Mouse (Mus musculus) frontal cortex, adult 2 months (tissue): ENCODE data around the gene Abhd11. TPM values are rescaled to one million over a fixed set of nuclear protein-coding genes. Genes with fewer than 3 reads are reported as not detected.
"Not testable (repeated sequence)": the region's sequence is repeated elsewhere in the genome, so short reads cannot be mapped to it uniquely, and the experiment has no call there.

Experiments
- DNase-seq, 2 experiments: peaks; one replicate each; pipeline ENCODE4 v3.0.0; 2022; ENCODE audit warnings: low spot score in 1 of 2; ENCODE audit errors: extremely low spot score in 1 of 2
- polyA plus RNA-seq: library from polyadenylated mRNA; depleted of rRNA; stranded (reverse); fragments of >200 nt; gene quantifications from 2 replicates; pipeline ENCODE4 v1.2.3, GENCODE M21; 2012

Gene Abhd11
- polyA plus RNA-seq, 1 experiment, result 68.4 TPM

GRCm38 (mm10) chr5:135023344-135024173, 14.6 kb downstream of the Abhd11 start, which contains the start of gene Stx1a:
Stx1a (plus strand) TSS chr5:135023482.
- peak; percentile 77 to 90 for DNase-seq

- no peak for DNase-seq
These were observed 15.8 kb downstream of the Abhd11 start for GRCm38 (mm10) chr5:135024665-135025224.

- peak in 1 of 2 experiments; percentile 79 for DNase-seq
These were observed 16.9 kb downstream of the Abhd11 start for GRCm38 (mm10) chr5:135025899-135026298.

DNA sequence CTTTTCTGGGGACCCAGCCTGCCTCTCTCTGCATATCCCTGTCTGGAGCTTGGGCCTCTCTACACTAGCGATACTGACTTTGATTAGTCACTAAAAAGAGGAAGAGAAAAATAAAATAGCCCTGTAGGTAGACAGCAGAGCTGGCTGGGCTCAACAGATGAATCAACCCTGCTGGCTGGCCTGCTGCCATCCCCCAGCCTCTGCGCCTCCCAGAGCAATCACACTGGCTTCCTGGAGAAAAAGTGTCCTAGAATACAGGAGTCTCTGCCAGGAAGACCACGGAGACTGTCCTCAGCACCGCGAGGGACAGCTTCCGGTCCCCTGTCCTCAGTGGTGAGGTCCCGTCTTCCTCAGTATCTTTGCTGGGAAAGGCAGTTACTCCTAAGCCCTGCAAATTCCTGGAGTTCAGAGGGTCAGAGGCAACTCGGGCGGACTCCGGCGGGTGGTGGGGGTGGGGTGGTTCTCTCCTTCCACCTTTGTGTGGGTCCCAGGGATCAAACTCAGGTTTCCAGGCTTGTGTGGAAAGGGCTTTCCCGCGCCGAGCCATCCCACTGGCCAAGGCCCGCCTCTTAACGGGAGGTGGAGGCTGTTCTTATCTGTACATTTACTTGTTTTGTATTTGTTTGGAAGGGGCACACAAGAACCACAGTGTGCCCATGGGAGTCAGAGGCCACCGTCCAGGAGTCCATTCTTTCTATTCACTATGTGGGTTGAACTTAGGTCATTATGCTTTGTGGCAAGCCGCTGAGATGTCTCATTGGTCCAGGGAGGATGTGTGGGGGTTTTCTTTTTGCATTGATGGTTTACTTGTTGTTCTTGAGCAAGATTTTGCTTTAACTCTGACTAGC, 20.3 kb downstream of the Abhd11 start:
- peak in 1 of 2 experiments; percentile 83 for DNase-seq

GRCm38 (mm10) chr5:135032581-135032980, 23.6 kb downstream of the Abhd11 start:
- DNase-seq, result no peak

GRCm38 (mm10) chr5:135034593-135034992, 25.6 kb downstream of the Abhd11 start:
- DNase-seq, result no peak

DNA sequence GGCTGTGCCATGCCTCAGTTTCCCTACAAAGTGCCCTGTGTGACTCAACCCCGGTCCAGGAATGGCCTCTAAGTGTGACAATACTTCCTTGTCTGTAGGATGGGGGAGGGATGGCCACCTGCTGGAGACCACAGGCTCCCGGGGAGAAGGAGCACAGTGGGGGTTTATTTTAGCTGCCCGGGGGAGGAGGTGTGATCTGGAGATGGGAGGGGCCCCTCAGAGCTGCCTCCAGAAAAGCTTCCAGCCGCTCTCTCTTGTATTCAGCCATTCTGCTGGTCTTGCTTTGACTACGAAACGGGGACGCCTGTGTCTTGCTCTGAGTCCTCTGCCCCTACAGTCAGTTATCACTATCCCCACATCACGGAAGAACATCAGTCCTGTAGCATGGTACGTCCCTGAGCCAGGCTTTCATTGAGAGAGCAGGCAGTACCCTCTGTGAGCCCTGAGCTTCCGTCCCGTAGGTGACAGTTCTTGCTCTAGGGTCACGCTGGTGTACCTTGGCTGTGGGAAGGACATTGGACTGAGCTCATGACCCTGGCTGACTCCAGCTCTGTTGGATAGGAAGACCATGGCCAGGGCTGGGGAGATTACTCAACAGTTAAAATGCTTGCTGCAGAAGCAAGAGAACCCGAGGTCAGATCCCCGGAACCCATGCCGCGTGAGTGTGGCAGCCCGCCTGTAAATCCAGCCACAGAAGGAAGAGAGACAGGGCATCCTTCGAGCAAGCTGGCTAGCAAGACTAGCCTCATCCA, 26.8 kb downstream of the Abhd11 start:
- DNase-seq, result peak in 1 of 2 experiments; percentile 79

DNA sequence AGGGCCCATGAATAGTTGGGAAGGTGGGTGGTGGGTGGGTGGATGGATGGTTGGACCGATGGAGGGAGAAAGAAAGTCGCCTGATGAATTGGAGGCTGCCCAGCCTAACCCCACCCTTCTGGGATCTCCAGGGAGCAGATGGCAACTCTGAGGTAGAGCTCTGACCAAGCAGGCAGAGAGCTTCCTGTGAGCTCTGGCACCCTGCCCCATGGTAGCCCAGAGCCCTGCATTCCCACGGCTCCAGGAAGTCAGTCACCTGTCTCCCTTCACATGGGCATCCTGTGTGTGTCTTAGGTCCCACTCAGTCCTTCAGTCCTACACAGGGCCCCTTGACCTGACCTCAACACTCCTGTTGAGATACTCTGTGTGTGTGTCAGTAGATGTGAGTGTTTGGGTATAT, 29.0 kb downstream of the Abhd11 start:
- DNase-seq, result no peak

GRCm38 (mm10) chr5:135039541-135039940, 30.6 kb downstream of the Abhd11 start:
- DNase-seq, result peak in 1 of 2 experiments; percentile 50

- peak in 1 of 2 experiments; percentile 60 for DNase-seq
These were observed 31.1 kb downstream of the Abhd11 start for GRCm38 (mm10) chr5:135040059-135040458.

GRCm38 (mm10) chr5:135040777-135041176, 31.8 kb downstream of the Abhd11 start:
- DNase-seq, result peak in 1 of 2 experiments; percentile 67

DNA sequence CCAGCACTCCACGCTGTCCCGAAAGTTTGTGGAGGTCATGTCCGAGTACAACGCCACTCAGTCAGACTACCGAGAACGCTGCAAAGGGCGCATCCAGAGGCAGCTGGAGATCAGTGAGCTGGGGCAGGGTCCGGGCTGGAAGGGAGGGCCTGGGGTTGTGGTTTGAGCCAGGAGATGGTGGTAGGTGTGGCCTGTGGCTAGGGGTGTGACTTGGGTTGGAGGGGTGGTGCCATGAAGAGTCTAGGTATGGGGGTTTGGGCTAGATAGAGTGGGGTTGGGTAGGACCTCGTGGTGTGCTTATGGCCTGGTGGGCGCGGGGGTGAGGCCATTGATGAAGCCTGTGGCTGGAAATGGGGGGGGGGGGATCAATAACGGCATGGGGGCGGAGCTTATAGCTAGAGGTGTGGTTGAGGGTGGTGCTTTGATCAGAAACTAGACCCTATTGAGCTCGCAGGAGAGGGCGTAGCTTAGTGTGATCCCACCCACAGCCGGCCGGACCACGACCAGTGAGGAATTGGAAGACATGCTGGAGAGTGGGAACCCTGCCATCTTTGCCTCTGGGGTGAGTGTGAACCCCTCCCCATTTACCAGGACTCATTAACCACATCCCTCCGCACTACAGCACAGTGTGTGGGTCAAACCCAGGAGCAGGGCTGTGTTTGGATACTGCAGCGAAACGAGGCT, 33.3 kb downstream of the Abhd11 start:
- DNase-seq, result no peak

DNA sequence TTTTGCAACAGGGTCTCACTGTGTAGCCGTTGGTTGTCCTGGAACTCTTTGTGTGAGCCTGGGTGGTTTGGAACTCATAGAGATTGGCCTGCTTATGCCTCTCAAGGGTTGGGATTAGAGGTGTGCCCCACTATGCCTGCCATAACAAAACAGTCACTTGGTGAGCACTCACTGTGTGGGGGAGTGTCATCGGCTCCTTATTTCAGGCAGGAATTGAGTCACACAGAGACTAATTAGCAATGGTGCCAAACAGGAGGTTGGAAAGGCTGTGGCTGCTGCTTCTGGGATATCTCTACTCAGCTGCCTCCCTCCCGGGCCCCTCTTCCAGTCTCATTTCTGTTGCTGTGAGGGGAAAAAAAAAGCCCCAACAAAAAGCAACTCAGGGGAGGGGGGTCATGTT, 35.6 kb downstream of the Abhd11 start:
- DNase-seq, result peak in 1 of 2 experiments; percentile 53

DNA sequence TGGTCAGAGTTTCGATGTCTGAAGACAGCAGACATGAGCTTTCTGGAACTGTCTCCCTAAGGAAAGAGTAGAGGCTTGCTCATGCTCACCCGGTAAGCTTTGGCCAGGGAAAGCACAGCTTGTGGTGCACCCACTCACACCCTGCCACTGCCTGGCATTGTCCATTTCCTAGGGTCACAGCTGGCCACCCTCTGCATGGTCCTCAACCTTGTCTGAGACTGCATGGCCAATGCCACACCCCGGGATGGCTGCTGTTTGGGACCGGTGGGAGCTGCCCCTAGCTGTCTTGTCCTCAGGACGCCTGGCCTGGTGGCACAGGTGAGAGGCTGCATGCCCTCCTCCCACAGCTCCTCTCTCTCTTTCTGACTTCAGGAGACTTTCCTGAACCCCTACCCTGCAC, 39.6 kb downstream of the Abhd11 start:
- DNase-seq, result no peak

DNA sequence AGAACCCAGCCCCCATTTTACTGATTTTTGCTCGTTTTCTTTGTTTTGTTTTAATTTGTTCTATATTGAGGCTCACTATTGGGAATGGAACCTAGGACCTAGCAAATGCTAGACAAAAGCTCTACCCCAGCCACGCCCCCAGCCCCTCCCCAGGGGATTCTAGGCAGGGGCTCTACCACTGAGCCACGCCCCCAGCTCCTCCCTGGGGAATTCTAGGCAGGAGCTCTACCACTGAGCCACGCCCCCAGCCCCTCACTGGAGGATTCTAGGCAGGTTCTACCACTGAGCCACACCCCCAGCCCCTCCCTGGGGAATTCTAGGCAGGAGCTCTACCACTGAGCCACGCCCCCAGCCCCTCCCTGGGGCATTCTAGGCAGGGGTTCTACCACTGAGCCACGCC, 40.3 kb downstream of the Abhd11 start:
- DNase-seq, result not testable (repeated sequence)

- DNase-seq, result no peak
These were observed 44.4 kb downstream of the Abhd11 start for GRCm38 (mm10) chr5:135053356-135053755.
